In the genomic region with DNA sequence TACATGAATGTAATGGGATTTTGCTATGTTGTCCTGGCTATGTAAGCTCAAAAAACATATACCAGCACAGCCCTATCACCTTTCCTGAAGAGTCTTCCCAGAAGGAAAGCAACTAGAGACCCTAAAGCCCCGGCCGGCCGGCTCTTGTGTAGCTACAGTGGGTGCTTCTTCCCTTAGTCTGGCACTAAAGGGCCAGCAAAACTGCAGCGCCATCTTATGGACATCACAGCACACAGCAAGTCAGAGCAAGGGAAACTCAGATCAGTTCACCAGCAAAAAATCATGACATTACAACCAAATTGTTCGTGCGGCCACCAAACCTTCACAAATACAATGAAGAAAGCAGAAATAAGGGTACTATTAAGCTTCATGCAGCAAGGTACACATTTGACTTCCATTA, we compare ENCODE assay signal across 8 mouse cellular contexts.
DNase-seq lines count a peak whose midpoint lies in the region; ATAC-seq and TF ChIP-seq lines count a peak whose summit lies in the region.

No protein-coding gene starts in this region.

- TF ChIP-seq POLR2A in embryonic fibroblast, embryonic 13.5 days (IDR thresholded peaks at IDR 0.05; ENCODE audit: low read depth, low read length) = no peak

- no peak for DNase-seq in frontal cortex, postnatal 25 days (ENCODE audit: low spot score in 2 of 2)
- DNase-seq in 416B (ENCODE audit: low read depth) = peak; percentile 68
- peak; percentile 10 to 27 for DNase-seq in adrenal gland, postnatal 36 days
- peak; percentile 43 for DNase-seq in induced T-regulatory cell, adult 2 months (ENCODE audit: low read depth)
- peak; percentile 61 for DNase-seq in lung, postnatal 10 days
- DNase-seq in right cerebral cortex, postnatal 10 days (ENCODE audit: low spot score in 2 of 2) = peak; percentile 60 to 70

- ATAC-seq in frontal cortex, adult (ENCODE audit: low TSS enrichment) = peak; percentile 24; the same call in 1 of the 2 replicates

- no peak overlapping the region for H3K27ac ChIP-seq in embryonic fibroblast, embryonic 13.5 days (ENCODE audit: insufficient read depth, low read length)

- no peak overlapping the region for H3K4me3 ChIP-seq in embryonic fibroblast, embryonic 13.5 days (ENCODE audit: insufficient read depth, low read length)

- peak; percentile 48; the same call in 1 of the 2 replicates for TF ChIP-seq CTCF in embryonic fibroblast, embryonic 13.5 days (IDR thresholded peaks at IDR 0.05; ENCODE audit: borderline replicate concordance, insufficient read depth, low read length)

- peaks cover 8% of the 10 kb centered on the region for H3K4me1 ChIP-seq in embryonic fibroblast, embryonic 13.5 days (ENCODE audit: control insufficient read depth, insufficient read depth, low read length)

Comparison
In these comparisons a context has a peak if more than half of its experiments do, and no peak if none do; other contexts are left out.
1. DNase-seq: peak in 416B (single experiment), adrenal gland, postnatal 36 days (2 of 2), induced T-regulatory cell, adult 2 months (single experiment), lung, postnatal 10 days (single experiment) and right cerebral cortex, postnatal 10 days (2 of 2); none in frontal cortex, postnatal 25 days (0 of 2).